Mouse (Mus musculus) liver, adult 2 months (tissue): ENCODE measurements around the gene Pgd.

Experiments used
- CTCF ChIP-seq: fragments of 200-500 bp; IDR thresholded peaks from 2 replicates; pipeline ENCODE4 v1.5.1; 2011; ENCODE audit warnings: low read depth, low read length, control low read depth
- POLR2A ChIP-seq: fragments of 200-500 bp; IDR thresholded peaks from 2 replicates; pipeline ENCODE4 v1.6.1; 2011; ENCODE audit warnings: low read length, control low read depth; ENCODE audit not compliant: insufficient read depth; ENCODE audit errors: extremely low read depth

DNA sequence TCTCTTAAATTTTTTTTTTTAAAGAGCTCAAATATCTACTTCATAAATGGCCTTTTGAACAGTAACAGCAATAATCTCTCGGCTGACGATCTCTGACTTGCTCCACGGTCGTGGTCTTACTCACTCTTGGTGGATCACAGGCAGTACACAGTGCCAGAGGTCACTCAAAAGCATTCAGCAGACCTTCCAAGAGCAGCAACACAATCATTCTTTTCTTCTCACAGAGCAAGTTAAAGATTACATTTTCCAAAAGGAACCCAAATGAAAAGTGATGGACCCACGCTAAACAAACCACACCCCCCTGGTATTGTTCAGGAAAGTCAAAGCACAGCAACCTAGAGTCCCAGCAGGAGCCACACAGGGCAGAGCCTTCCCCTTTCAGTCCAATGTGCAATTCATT lies 10.5 kb upstream of the Pgd start:
- no peak for TF ChIP-seq CTCF
- no peak for TF ChIP-seq POLR2A
